Mouse (Mus musculus): ENCODE data around the gene Bcl2l15. TPM values are rescaled to one million over a fixed set of nuclear protein-coding genes. Genes with fewer than 3 reads are reported as not detected.
A peak's percentile ranks its signal among the peaks of the same experiment; 100 is the strongest.

Gene Bcl2l15
- polyA plus RNA-seq, 1 experiment = 0.25 TPM

DNA sequence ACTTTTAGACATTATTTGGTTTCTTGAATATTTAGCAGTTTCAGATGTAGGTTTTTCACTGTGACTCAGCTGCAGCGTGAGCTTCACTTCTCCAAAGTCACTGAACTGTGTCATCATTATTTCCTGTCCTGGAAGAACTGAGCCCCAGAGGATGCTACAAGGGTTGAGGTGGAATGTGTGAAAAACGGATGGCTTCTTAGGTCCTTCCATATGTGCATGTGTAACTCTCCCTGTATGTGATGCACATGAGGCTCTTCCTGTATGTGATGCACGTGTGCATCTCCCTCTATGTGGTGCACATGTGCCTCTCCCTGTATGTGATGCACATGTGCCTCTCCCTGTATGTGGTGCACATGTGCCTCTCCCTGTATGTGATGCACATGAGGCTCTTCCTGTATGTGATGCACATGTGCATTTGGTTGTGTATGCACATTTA is 40.3 kb downstream of the Bcl2l15 start:
- H3K4me3 ChIP-seq = no peak overlapping the region
- TF ChIP-seq POLR2A (IDR thresholded peaks at IDR 0.05; ENCODE audit: insufficient read length, low read depth) = no peak
- TF ChIP-seq MYOD1 (IDR thresholded peaks at IDR 0.05; ENCODE audit: control insufficient read depth in 1 of 3, insufficient read length in 2 of 3, low read depth in 2 of 3) = no peak
- TF ChIP-seq CEBPB (IDR thresholded peaks at IDR 0.05; ENCODE audit: insufficient read depth, poor library complexity, severe bottlenecking) = no peak
- TF ChIP-seq TCF3 (IDR thresholded peaks at IDR 0.05; ENCODE audit: insufficient read length, low read depth) = no peak
- no peak for TF ChIP-seq MYOG (IDR thresholded peaks at IDR 0.05; ENCODE audit: control insufficient read depth in 1 of 3, insufficient read depth in 1 of 3, insufficient read length in 2 of 3, low read depth in 2 of 3)
- TF ChIP-seq MAX (IDR thresholded peaks at IDR 0.05; ENCODE audit: low read depth) = no peak
- TF ChIP-seq REST (IDR thresholded peaks at IDR 0.05; ENCODE audit: insufficient read depth, insufficient read length) = no peak
- no peak for TF ChIP-seq SRF (IDR thresholded peaks at IDR 0.05; ENCODE audit: control insufficient read depth, insufficient read length, low read depth)
- no peak for TF ChIP-seq USF1 (IDR thresholded peaks at IDR 0.05; ENCODE audit: low read depth)
- TF ChIP-seq POLR2AphosphoS2 (IDR thresholded peaks at IDR 0.05; ENCODE audit: insufficient read length, low read depth) = no peak
- no peak for TF ChIP-seq TCF12 (IDR thresholded peaks at IDR 0.05; ENCODE audit: insufficient read depth, poor library complexity, severe bottlenecking)
- no peaks in the 10 kb centered on the region for H3K36me3 ChIP-seq (ENCODE audit: control insufficient read depth, insufficient read depth)
- H3K4me2 ChIP-seq (ENCODE audit: low read depth) = no peak overlapping the region
- H3K79me2 ChIP-seq (ENCODE audit: control insufficient read depth, insufficient read depth) = no peaks in the 10 kb centered on the region
- H3K27me3 ChIP-seq (ENCODE audit: control insufficient read depth, insufficient read depth, insufficient read length) = no peaks in the 10 kb centered on the region
- H3ac ChIP-seq (ENCODE audit: control insufficient read depth, insufficient read length) = no peak overlapping the region

DNA sequence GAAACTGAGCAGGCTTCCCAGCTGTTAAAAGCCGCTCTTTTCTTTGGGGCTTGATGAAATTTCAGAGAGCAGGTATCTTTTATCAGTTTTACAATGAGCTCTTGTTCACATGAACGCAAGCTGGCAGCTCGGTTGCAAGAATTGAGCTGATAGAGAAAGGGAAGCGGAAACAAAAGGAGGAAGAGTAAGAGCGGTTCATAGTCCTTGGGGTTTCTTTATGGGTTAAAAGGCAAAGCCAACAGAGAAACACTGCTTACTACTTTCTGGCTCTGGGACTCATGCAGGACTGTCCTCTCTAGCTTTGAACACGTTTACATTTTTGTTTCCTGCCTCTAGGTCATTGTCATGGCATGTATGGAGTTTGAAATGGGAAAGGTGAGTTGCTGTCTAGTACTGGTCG is 41.9 kb downstream of the Bcl2l15 start:
- Histone ChIP-seq H3K79me2 (ENCODE audit: control insufficient read depth, insufficient read depth) (no peaks in the 10 kb centered on the region), H3K4me2 (ENCODE audit: low read depth) (no peak overlapping the region), H3ac (ENCODE audit: control insufficient read depth, insufficient read length) (no peak overlapping the region), H3K27me3 (ENCODE audit: control insufficient read depth, insufficient read depth, insufficient read length) (no peaks in the 10 kb centered on the region), H3K36me3 (ENCODE audit: control insufficient read depth, insufficient read depth) (no peaks in the 10 kb centered on the region), H3K4me3 (no peak overlapping the region)
- TF ChIP-seq SRF (IDR thresholded peaks at IDR 0.05; ENCODE audit: control insufficient read depth, insufficient read length, low read depth) = no peak
- TF ChIP-seq POLR2A (IDR thresholded peaks at IDR 0.05; ENCODE audit: insufficient read length, low read depth) = no peak
- TF ChIP-seq USF1 (IDR thresholded peaks at IDR 0.05; ENCODE audit: low read depth) = no peak

DNA sequence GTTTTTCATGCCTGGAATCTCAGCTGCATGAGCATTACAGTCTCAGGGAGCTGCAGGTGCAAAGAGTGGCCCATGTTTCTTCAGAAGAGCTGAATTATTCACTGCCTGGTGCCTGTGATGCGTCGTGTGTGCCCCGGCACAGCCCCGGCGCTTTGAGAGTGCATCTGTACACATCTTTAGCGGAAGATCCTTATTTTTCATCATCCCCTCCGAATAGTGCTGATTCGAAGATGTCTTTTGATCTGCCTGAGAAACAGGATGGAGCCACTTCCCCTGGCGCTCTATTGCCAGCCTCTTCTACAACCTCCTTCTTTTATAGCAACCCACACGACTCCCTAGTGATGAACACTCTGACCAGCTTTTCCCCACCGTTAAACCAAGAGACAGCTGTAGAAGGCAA is 53.5 kb downstream of the Bcl2l15 start:
- no peak overlapping the region for H3K4me2 ChIP-seq (ENCODE audit: low read depth)
- TF ChIP-seq MYOD1 (IDR thresholded peaks at IDR 0.05; ENCODE audit: control insufficient read depth in 1 of 3, insufficient read length in 2 of 3, low read depth in 2 of 3) = no peak
- TF ChIP-seq SRF (IDR thresholded peaks at IDR 0.05; ENCODE audit: control insufficient read depth, insufficient read length, low read depth) = no peak
- no peak for TF ChIP-seq MYOG (IDR thresholded peaks at IDR 0.05; ENCODE audit: control insufficient read depth in 1 of 3, insufficient read depth in 1 of 3, insufficient read length in 2 of 3, low read depth in 2 of 3)
- no peak for TF ChIP-seq POLR2A (IDR thresholded peaks at IDR 0.05; ENCODE audit: insufficient read length, low read depth)
- TF ChIP-seq E2F4 (IDR thresholded peaks at IDR 0.05; ENCODE audit: insufficient read depth) = no peak
- no peak for TF ChIP-seq REST (IDR thresholded peaks at IDR 0.05; ENCODE audit: insufficient read depth, insufficient read length)
- TF ChIP-seq TCF3 (IDR thresholded peaks at IDR 0.05; ENCODE audit: insufficient read length, low read depth) = no peak
- TF ChIP-seq USF1 (IDR thresholded peaks at IDR 0.05; ENCODE audit: low read depth) = no peak
- TF ChIP-seq CEBPB (IDR thresholded peaks at IDR 0.05; ENCODE audit: insufficient read depth, poor library complexity, severe bottlenecking) = no peak
- no peak for TF ChIP-seq POLR2AphosphoS2 (IDR thresholded peaks at IDR 0.05; ENCODE audit: insufficient read length, low read depth)
- no peak for TF ChIP-seq MAX (IDR thresholded peaks at IDR 0.05; ENCODE audit: low read depth)
- no peak for TF ChIP-seq TCF12 (IDR thresholded peaks at IDR 0.05; ENCODE audit: insufficient read depth, poor library complexity, severe bottlenecking)
- H3K4me3 ChIP-seq = no peak overlapping the region
- no peaks in the 10 kb centered on the region for H3K79me2 ChIP-seq (ENCODE audit: control insufficient read depth, insufficient read depth)
- H3K27me3 ChIP-seq (ENCODE audit: control insufficient read depth, insufficient read depth, insufficient read length) = no peaks in the 10 kb centered on the region
- H3K36me3 ChIP-seq (ENCODE audit: control insufficient read depth, insufficient read depth) = no peaks in the 10 kb centered on the region
- H3ac ChIP-seq (ENCODE audit: control insufficient read depth, insufficient read length) = no peak overlapping the region

DNA sequence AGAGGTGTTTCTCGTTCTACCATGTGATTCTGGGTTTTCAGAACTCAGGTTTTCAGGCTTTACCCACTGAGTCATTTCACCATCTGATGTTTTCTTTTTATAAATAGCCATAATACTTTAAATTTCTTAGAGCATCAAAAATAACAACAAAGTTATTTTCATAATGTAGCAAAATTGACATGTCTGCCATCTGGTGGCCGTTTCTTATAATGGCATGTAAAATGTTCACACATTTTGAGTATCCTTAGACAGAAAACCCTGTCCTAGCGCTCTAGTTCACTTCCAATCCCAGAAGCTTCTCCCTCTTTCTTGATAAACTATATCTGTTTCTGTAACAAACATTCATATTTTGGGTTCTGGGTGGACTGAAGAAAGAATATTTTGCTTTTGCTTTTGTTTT is 55.2 kb downstream of the Bcl2l15 start:
- Histone ChIP-seq H3K79me2 (ENCODE audit: control insufficient read depth, insufficient read depth) (no peaks in the 10 kb centered on the region), H3K36me3 (ENCODE audit: control insufficient read depth, insufficient read depth) (no peaks in the 10 kb centered on the region), H3ac (ENCODE audit: control insufficient read depth, insufficient read length) (no peak overlapping the region), H3K4me3 (no peak overlapping the region), H3K4me2 (ENCODE audit: low read depth) (peak overlapping the region; percentile 59), H3K27me3 (ENCODE audit: control insufficient read depth, insufficient read depth, insufficient read length) (no peaks in the 10 kb centered on the region)
- TF ChIP-seq MYOG (IDR thresholded peaks at IDR 0.05; ENCODE audit: control insufficient read depth in 1 of 3, insufficient read depth in 1 of 3, insufficient read length in 2 of 3, low read depth in 2 of 3) (no peak), POLR2AphosphoS2 (IDR thresholded peaks at IDR 0.05; ENCODE audit: insufficient read length, low read depth) (no peak), MYOD1 (IDR thresholded peaks at IDR 0.05; ENCODE audit: control insufficient read depth in 1 of 3, insufficient read length in 2 of 3, low read depth in 2 of 3) (no peak), POLR2A (IDR thresholded peaks at IDR 0.05; ENCODE audit: insufficient read length, low read depth) (no peak), SRF (IDR thresholded peaks at IDR 0.05; ENCODE audit: control insufficient read depth, insufficient read length, low read depth) (no peak), USF1 (IDR thresholded peaks at IDR 0.05; ENCODE audit: low read depth) (no peak), CEBPB (IDR thresholded peaks at IDR 0.05; ENCODE audit: insufficient read depth, poor library complexity, severe bottlenecking) (no peak), TCF3 (IDR thresholded peaks at IDR 0.05; ENCODE audit: insufficient read length, low read depth) (no peak)

DNA sequence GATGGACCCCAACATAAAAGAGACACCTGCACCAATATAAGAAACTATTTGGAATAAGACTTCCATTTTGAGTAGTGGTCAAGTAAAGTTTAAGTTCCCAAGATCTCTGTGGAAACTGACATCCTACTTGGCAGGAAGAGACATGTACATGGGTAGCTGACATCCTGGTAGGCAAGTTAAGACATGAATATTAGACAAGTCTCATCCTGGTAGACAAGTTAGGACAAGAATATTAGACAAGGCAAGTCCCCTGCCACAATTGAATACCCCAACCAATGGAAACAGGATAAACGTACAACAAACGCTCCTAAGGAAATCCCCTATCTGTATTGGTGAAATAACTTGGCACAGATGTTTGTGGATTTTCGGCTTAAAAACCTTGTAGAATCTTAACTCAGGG is 61.0 kb downstream of the Bcl2l15 start:
- no peak for TF ChIP-seq E2F4 (IDR thresholded peaks at IDR 0.05; ENCODE audit: insufficient read depth)
- no peak for TF ChIP-seq POLR2AphosphoS2 (IDR thresholded peaks at IDR 0.05; ENCODE audit: insufficient read length, low read depth)
- no peak for TF ChIP-seq MYOG (IDR thresholded peaks at IDR 0.05; ENCODE audit: control insufficient read depth in 1 of 3, insufficient read depth in 1 of 3, insufficient read length in 2 of 3, low read depth in 2 of 3)
- no peak for TF ChIP-seq POLR2A (IDR thresholded peaks at IDR 0.05; ENCODE audit: insufficient read length, low read depth)
- no peak for TF ChIP-seq MAX (IDR thresholded peaks at IDR 0.05; ENCODE audit: low read depth)
- TF ChIP-seq CEBPB (IDR thresholded peaks at IDR 0.05; ENCODE audit: insufficient read depth, poor library complexity, severe bottlenecking) = no peak
- TF ChIP-seq MYOD1 (IDR thresholded peaks at IDR 0.05; ENCODE audit: control insufficient read depth in 1 of 3, insufficient read length in 2 of 3, low read depth in 2 of 3) = no peak
- no peak for TF ChIP-seq USF1 (IDR thresholded peaks at IDR 0.05; ENCODE audit: low read depth)
- no peak for TF ChIP-seq TCF3 (IDR thresholded peaks at IDR 0.05; ENCODE audit: insufficient read length, low read depth)
- TF ChIP-seq REST (IDR thresholded peaks at IDR 0.05; ENCODE audit: insufficient read depth, insufficient read length) = no peak
- TF ChIP-seq SRF (IDR thresholded peaks at IDR 0.05; ENCODE audit: control insufficient read depth, insufficient read length, low read depth) = no peak
- TF ChIP-seq TCF12 (IDR thresholded peaks at IDR 0.05; ENCODE audit: insufficient read depth, poor library complexity, severe bottlenecking) = no peak
- Histone ChIP-seq H3K4me2 (ENCODE audit: low read depth) (no peak overlapping the region), H3K27me3 (ENCODE audit: control insufficient read depth, insufficient read depth, insufficient read length) (no peaks in the 10 kb centered on the region), H3K36me3 (ENCODE audit: control insufficient read depth, insufficient read depth) (no peaks in the 10 kb centered on the region), H3K4me3 (no peak overlapping the region), H3ac (ENCODE audit: control insufficient read depth, insufficient read length) (no peak overlapping the region), H3K79me2 (ENCODE audit: control insufficient read depth, insufficient read depth) (no peaks in the 10 kb centered on the region)
